Mouse (Mus musculus) frontal cortex, postnatal 36 days (tissue): ENCODE data around the gene Olfr547.
"Not testable (repeated sequence)": the region's sequence is repeated elsewhere in the genome, so short reads cannot be mapped to it uniquely, and the experiment has no call there.

ENCODE experiments used
- DNase-seq, 2 experiments: peaks; one replicate each; pipeline ENCODE4 v3.0.0; 2022; ENCODE audit warnings: low spot score in 2 of 2

Olfr547 gene

DNA sequence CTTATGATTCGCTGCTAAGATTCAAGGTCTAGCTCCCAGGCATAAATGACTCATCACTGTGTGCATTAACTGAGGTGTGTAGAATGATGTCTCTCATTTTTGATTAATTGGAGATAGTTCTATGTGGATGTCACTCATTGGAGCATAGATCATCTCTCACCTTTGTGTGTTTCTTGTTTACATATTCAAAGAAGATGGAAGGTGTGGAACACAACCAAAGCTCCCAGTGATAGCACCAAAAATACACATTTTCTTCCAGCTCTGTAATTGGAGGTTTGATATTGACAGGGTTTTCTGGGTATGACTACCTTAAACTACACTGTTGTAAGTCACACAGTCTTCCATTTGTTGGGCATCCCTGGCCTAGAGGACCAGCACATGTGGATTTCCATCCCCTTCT, at the start of gene Olfr547:
TSS of gene Olfr547 (plus strand) at position 301 of the 400 bp plus-strand sequence.
- DNase-seq: no peak

DNA sequence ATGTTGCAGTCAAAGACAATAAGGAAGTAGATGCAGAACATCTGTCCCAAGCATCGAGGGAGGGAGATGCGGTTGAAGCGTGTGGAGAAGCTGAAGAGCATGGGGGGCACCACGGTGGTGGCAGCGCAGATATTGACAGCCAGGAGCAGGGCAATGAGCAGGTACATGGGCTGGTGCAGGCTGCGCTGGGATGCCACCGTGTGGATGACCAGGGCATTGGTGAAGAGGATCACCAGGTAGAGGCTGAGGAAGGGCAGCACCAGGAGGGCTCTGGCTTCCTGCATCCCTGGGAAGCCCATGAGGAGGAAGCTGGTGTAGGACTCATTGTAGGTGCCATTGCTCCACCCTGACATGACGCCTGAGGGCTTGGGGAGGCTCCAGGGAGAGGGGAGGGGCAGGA, 49.8 kb upstream of the Olfr547 start:
- not testable (repeated sequence) for DNase-seq

DNA sequence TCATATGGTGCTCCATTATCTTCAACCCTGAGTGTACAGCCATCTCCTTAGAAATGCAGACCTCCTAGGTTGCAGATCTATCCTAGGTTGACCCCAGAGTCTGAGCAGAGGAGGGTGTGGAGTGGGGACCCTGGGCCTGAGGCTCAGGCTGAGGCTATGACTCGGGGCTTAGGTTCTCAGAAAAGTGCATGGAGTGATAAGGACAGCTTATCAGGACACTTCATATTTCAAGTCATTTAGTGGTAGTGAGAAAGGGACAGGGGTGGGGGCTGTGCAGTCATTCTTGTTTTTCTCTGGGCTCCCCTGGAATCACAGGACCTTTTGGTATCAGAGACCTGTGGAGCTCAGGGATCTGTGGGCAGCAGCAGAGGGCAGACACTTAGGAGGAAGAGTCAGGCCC, 48.4 kb upstream of the Olfr547 start:
- no peak for DNase-seq

DNA sequence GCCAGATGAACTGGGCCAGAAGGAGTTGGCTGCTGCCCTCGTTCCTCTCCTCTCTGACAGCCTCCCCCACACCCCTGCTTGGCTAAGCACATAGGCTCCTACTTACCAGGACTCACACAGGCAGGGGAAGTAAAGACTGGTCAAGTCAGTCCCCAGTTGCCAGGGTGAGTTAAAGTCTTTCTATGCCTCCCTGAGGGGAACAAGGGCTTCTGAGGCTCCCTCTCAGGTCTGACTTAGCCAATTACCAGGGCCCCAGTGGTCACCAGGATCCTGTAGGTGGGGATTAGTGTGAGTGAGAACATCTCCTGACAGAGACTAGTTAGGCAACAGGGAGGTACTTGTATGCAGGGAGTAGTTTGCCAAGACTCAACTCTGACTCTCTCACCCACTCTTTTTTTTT, 46.4 kb upstream of the Olfr547 start, which contains the start of gene Olfr544:
TSS of gene Olfr544 (minus strand) at position 153 of the 400 bp plus-strand sequence.
- no peak for DNase-seq

DNA sequence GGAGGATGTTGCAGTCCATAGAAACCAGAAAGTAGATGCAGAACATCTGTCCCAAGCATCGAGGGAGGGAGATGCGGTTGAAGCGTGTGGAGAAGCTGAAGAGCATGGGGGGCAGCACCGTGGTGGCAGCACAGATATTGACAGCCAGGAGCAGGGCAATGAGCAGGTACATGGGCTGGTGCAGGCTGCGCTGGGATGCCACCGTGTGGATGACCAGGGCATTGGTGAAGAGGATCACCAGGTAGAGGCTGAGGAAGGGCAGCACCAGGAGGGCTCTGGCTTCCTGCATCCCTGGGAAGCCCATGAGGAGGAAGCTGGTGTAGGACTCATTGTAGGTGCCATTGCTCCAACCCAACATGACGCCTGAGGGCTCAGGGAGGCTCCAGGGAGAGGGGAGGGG, 40.1 kb upstream of the Olfr547 start:
- not testable (repeated sequence) for DNase-seq

DNA sequence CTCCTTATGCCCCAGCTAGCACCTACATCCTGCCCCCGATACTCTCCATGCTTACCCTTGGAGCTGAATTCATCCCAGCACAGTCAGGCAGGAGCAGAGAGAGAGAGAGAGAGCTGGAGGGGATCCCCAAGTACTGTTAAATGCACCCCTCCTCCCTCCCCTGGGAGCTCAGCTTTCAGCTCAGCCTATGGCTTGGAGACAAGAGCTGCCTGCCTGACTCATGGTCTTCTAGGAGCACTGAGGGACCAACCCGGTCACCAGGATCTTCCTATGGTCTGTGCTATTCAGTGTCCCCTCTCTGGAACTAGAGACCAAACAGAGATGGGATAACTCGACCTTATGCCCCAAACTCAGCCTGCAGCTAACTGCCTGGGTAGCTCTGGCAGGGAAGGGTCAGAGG, 35.1 kb upstream of the Olfr547 start, which contains the start of gene Olfr545:
TSS of gene Olfr545 (minus strand) at position 101 of the 400 bp plus-strand sequence.
- no peak for DNase-seq

DNA sequence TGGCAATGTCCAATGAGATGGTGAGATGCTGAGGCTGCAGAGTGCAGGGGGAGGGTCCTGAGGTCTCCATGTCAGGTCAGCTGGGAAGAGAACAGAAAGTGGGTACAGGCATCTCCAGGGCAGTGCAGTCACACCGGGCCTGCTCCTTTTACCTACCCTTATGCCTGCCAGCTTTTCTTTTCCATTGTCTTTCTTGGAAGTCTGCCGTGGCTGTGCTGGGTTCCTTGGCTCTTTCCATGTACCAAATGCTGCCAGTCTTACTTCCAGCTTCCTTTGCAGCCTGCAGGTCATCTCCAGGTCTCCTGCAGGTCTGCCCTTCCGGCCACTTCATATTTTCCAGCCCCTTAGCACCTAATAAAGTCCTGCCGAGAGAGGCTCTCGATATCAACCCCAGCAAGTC, 32.6 kb upstream of the Olfr547 start:
- DNase-seq: no peak

DNA sequence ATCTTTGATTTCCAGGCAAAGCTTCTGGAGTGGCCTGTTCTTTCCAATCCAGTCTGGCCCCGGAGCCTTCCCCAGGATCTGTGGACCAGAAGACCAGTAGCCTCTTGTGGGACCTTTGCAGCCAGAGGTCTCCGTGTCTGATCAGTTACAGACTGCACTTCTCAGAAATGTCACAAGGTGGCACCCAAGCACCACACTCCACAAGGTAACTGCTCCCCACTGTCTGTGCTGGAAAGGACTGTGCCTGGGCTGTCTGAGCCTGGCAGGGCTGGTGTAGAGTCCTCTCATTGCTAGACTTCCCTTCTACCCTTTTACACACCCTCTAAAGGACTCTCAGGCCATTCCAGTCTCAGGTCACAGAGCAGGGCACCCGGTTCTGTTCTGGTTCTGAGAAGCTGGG, 27.7 kb upstream of the Olfr547 start:
- DNase-seq: peak; percentile 67 to 80

DNA sequence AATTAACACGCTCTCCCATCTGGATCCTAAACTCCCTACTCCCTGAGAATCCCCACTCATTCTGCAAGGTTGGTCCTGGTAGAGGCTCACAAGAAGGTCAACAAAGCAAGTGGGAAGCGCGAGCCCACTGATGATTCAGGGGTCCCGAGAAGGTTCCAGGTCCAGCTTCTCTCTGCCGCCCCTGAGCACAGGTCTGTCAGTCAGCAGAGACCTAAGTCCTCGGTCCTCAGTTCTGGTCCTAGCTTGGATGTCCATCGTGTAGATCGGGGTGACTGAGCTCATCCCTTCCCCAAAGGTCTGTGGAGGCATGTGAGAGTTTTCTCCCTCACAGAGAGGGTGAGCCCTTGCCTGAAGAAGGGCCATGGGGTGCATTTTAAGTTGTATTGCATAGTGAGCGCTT, 26.5 kb upstream of the Olfr547 start:
- no peak for DNase-seq

DNA sequence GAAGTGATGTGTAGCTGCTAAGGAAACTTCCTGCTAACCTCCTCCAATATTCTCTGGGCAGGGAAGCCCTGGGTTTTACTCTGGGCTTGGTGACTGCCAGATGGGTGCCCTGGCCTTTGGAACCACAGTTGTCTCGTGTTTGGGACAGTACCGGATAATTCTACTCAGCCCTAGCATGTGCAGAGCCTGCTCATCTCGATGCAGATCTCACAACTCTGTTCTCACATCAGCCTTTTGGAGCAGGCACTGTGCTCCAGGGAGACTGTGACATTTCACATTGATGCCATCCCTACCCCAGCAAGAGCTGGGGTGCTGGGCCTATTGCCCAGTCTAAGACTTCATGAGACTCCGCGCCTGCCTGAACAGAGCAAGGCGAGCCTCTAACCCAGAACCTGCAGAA, 25.9 kb upstream of the Olfr547 start:
- DNase-seq: no peak

DNA sequence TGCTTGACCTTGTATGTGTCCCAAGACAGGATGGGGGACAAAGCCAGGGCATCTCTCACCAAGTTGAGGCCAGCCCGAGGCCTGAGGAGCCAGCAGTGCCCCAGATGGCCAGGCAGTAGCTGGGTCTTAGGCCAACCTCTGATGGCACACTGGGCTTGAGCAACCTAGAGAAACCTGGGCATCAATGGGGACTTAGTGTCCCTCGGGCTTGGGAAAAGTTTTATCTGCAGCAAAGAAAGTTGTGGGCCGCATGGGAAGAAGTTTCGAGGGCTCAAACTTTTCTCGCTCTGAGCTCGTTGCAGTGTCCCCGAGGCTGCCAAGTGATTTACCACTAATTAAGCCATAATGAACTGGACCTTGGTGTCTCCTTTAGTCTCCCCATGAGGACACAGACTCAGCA, 24.8 kb upstream of the Olfr547 start:
- DNase-seq: no peak

DNA sequence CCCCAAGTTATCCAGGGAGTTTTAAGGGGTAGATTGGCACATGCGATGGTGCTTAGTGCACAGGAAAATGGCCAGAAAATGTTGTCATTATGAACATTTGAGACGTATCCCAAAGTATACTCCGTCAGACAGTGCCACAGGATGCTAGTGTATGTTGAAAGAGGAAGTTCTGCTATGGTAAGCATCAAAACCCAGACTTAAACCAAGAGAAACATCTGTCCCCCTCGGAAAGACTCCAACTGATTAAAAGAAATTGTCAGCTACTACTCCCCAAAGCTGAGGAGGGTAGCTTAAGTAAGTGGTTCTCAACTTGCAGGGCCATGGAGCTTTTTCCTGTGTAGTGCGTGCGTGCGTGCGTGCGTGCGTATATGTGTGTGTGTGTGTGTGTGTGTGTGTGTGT, 22.6 kb upstream of the Olfr547 start:
- no peak for DNase-seq

DNA sequence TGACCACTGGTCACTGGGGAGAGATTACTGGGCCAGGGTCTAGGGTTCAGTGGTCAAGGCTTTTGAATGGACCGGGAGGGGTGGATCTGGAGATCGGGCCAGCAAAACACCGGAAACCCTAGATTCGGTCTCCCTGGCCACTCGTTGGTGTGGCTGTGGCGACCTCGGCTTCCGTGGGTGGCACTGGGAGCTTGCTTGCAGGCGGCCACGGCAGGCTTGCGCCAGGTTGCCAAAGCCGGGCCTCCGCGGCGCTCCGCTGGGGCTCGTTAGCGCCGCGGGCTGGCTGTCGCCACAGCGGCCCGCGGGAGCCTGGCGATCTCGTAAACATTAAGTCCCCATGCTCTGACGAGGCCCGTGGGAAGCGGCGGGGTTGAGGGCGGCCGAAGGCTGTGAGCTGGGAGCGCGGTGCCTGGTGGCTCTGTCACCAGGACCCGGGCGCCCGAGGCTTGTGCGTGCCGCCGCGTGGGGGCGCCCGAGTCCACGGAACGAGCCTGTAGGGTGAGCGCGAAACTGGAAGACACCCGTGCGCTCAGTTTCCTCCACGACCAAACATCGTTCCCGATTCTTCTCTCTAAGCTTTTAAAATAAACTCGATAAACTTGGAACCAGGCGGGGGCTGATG, 21.6 kb upstream of the Olfr547 start:
- DNase-seq: peak; percentile 86

DNA sequence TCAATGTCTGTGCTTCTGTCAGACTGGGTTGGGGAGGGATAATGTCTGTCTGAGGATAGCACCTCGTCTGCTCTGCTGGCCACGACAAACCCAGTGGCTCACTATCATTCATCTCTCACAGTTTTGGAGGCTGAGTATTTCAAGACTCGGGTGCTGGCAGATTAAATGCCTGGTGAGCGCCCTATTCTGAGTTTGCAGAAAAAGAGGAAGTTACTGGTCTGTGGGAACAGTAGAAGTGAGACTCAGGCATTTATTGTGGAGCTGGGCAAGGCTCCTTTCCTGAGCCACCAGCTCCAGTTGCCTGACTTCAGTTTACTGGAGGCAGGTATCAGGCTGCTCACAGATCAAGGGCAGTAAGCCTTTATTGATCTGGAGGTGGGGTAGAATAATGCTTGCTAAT, 20.4 kb upstream of the Olfr547 start:
- no peak for DNase-seq

DNA sequence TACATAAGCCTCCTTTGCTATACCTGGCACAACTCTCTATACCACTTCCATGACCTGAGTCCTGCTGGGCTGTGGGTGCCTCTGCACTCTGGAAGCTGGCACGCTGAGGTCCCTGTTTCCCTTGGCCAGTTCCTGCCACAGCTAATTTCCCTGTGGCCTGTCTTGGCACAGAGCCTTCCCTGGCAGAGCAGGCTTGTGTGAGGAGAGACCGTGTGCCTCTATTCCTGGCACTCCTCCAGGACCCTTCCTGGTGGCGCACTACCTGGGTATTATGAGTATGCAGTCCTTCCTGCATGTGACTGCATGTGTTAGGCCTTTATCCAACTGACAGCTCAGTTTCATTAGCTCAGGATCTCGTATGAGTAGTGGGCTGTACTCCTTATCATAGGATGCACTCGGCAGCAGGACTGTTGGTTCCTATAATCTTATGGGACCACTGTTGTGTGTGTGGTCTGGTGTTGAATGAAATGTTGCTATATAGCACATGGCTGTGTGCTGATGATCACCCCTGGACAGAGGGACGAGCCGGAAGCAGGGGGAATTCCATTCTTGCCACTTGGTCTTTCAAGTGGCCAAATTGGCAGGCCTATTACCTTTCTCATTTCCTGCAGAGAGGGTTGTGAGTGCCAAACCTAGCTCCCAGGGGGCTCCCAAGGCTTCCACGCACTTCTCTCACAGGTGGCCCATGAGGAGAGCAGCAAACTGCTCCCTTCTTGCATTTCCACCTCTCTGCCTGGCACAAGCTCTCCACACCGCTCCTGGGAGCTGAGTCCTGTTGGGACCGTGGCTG, 18.1 kb upstream of the Olfr547 start:
- no peak for DNase-seq

DNA sequence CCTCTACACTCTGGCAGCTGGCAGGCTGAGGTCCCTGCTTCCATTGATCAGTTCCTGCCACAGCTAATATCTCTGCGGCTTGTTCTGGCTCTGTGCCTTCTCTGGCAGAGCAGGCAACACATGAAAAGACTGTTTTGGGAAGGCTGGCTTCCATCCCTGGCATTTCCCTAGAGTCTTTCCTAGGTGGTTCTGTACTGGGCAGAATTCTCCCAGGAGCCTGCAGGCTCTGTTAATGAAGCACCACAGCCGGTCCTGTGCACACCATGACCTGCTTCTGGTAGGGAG, 17.6 kb upstream of the Olfr547 start:
- no peak for DNase-seq

DNA sequence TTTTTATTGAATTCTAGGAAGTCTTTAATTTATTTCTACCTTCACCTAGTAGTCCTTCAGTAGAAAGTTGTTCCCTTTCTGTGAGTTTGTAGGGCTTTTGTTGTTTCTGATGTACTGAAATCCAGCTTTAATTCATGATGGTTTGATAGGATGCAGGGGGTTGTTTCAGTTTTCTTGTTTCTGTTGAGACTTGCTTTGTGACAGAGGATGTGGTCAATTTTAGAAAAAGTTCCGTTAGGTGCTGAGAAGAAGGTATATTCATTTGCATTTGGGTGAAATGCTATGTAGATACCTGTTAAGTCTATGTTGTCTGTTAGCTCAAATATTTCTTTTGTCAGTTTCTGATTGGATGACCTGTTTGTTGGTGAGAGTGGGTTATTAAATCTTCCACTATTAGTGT, 5.5 kb upstream of the Olfr547 start:
- DNase-seq: no peak

DNA sequence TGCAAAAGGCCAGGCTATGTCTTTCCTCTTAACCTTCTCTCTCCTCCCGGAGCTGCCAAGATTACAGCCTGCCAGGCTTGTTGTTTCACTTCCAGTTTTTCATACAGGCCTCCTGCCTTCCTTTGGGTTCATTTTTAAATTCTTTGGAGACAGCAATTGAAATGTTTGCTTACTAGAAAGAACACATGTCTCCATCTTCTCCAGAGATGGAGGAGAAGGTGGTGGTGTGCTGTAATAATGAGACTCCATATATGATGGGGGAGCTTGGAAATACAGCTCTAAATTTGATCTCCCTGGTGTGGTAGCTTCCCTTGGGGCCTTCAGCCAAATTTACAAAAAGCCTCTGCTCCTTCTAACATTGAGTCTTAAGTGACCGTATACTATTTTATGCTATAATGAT, 6.0 kb downstream of the Olfr547 start, which contains the start of gene Olfr548-ps1:
TSS of gene Olfr548-ps1 (plus strand) at position 301 of the 400 bp plus-strand sequence.
- DNase-seq: no peak

DNA sequence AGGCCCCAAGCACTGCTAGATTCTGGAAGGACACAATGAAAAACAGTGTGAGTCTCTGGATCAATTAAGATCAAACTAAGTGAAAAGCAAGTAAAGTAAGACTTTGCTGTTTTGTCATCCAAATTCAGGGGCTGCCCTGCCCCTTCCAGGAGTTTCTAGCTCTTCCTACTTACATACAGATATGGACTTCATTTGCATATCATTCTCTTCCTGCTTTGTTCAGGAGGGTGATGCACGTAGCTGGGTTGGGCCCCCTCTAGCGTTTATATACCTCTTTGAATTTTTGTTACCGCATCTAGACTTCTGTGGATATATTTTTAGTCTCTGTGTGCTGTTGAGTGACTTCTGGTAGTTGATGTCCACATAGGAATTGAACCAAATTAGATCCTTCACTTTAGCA, 6.7 kb downstream of the Olfr547 start:
- DNase-seq: no peak

DNA sequence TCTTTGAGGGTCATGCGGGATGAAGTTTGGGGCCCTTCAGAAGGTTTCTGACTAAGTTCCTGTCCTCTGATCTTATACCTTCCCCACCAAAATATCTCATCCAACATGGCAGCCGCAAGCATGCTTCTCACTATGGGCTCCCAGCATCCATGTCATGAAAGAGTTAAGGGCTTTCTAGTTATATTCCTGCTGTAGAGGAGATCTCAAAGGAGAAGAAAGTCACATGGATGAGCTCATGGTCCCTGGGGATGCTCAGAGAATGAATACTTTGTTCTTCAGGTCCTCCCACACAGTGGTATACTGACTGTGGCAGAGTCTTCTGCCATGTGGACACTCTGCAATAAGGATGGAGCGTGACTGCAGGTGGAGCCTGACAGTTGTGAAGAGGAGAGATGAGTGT, 15.0 kb downstream of the Olfr547 start, which contains the start of gene Olfr549:
TSS of gene Olfr549 (plus strand) at position 301 of the 400 bp plus-strand sequence.
- DNase-seq: no peak

DNA sequence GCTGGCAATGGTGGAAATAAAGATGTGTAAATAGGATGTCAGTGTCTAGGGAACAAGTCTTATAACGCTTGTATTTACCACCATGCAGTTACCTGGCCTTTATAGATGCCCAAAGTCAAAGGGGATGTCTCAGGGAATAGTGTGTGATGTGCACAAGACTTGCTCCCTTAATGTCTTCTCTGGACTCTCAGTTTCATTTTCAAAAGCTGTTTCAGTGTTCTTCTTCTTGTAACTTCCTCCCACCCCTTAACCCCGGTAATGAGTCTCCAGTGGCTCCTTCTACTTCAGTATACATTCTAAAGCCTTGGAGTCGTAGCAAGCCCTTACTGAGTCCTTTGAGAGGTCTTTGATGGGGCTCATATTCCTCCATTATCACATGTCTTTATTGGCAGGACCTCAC, 18.7 kb downstream of the Olfr547 start:
- DNase-seq: no peak

DNA sequence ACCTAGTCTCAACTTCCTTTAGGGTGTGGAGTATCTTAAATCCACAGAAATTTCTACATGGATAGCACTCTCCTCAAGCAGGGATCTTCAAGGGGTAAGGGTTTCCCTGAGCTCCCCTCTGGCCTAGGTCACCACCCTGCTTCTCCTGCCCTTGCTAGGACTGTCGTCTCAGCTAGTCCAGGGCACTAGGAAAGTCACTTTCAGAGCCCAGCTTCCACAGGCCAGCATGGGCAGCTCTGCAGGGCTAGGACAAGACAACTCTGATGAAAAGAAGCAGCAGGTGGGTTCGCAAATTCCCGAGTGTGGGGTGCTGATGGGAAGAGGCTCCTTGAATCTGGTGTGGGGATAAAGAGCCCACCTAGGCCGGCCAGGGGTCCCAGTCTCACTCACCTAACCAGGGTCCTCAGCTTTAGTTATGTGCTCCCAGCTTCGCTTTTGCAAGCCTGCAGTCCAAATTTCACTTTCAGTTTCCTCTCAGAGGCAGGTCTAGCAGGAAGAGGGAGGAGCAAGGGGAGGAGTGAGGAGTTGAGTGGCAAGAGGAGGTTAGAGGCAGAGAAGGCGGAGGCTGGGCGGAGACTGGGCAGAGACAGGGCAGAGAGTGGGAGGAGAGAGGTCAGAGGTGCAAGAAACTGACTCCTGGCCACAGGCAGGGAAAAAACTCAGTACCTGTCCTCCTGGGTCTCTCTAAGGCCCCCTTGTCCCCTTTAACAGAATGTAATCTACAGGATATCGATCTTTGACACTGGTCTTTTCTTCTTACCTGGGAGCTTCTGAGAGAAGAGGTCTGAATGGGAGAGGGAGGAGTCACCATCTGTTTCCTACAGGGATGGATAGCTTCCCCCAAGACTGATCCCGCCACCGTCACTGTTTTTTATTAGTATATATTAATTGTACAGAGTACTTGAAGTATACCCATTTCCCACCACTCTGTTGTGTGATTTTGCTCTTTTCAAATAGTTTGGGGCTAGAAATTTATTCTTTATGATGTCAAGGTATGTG, 30.7 kb downstream of the Olfr547 start, which contains the start of gene Trim21:
TSS of gene Trim21 (minus strand) at position 488 of the 999 bp plus-strand sequence.
- peak; percentile 41 to 43 for DNase-seq
